In the genomic region with DNA sequence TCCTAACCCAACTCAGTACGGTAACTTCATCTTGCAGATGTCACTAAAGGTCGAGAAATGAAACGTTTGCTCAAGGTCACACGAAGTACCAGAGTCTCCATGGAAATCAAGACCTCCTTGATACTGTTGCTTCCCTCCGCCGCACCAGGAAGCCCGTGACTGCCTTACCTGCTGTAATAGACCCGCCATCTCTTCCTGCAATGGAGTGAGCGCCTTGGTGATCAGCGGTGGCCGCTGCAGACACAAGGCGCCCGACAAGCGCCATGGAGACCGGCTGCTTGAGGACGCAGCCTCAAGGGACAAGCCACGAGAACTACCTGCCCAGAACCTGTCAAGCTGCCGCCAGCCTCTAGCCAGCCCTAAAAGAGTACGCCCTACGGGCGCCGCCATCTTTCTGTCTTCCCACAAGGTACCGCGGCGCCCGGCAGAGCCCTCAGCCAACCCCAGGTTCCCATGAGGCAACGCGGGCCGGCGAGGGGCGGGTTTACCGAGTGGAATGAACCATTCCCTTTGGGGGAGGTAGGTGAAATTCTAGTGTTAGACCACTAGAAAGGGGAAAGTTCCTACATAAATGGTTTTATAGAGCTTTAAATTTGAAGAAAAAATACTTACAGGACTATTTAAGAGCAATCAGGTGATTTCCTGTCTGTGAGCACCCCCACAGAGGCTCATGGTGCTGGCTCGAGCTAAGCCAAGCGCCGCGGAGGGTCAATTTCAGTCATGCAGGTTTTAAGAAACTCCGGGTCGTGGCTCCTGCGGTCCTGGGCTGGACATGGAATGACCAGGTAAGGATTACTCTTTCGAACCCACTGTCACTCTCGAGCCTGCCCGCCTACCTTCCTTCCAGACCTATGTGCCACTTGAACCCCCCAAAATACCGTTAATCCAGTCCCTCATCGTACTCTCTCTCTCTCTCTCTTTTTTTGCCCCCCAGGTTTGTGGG, we compare ENCODE assay signal across 8 mouse cellular contexts. TPM values are rescaled to one million over a fixed set of nuclear protein-coding genes. Genes with fewer than 3 reads are reported as not detected.
DNase-seq lines count a peak whose midpoint lies in the region; ATAC-seq and TF ChIP-seq lines count a peak whose summit lies in the region.

Mrps11 (plus strand) TSS at position 481 of the 943 bp plus-strand sequence.
Mrpl46 (minus strand) TSS at position 893 of the 943 bp plus-strand sequence.

- no peak for TF ChIP-seq EP300 in liver, embryonic 14.5 days (IDR thresholded peaks at IDR 0.05; ENCODE audit: low read depth)
- no peak for TF ChIP-seq EP300 in stomach, postnatal 0 days (optimal IDR thresholded peaks at IDR 0.05)

- peaks cover 46% of the 10 kb centered on the region for H3K36me3 ChIP-seq in forebrain, embryonic 10.5 days (replicated peaks)
- peaks cover 25% of the 10 kb centered on the region for H3K36me3 ChIP-seq in heart, embryonic 15.5 days
- H3K36me3 ChIP-seq in liver, embryonic 14.5 days (replicated peaks; ENCODE audit: control insufficient read depth, insufficient read depth, low read depth) = peaks cover 4% of the 10 kb centered on the region; the same call in 1 of the 2 replicates
- peaks cover 4% of the 10 kb centered on the region; the same call in 1 of the 2 replicates for H3K36me3 ChIP-seq in neural tube, embryonic 11.5 days (ENCODE audit: control insufficient read depth, insufficient read depth, low read length)
- H3K36me3 ChIP-seq in stomach, postnatal 0 days (ENCODE audit: control insufficient read depth, insufficient read depth, low read length) = peaks cover 5% of the 10 kb centered on the region

- peak within 1 kb of the TSS; percentile 91 for H3K4me3 ChIP-seq in forebrain, embryonic 10.5 days
- H3K4me3 ChIP-seq in heart, embryonic 15.5 days = peak within 1 kb of the TSS; percentile 95
- H3K4me3 ChIP-seq in liver, embryonic 14.5 days (ENCODE audit: insufficient read depth in 1 of 2, low read depth in 2 of 2, low read length in 2 of 2) = peak within 1 kb of the TSS; percentile 81 to 98
- H3K4me3 ChIP-seq in neural tube, embryonic 11.5 days (ENCODE audit: low read depth, low read length) = peak within 1 kb of the TSS; percentile 85
- H3K4me3 ChIP-seq in stomach, postnatal 0 days (ENCODE audit: low read depth, low read length) = peak within 1 kb of the TSS; percentile 86

- under 1% methylated on average over 44 of the region's 44 CpGs for WGBS in forebrain, embryonic 10.5 days
- WGBS in heart, embryonic 15.5 days = under 1% methylated on average over 44 of the region's 44 CpGs
- WGBS in liver, embryonic 14.5 days (ENCODE audit: insufficient replicate concordance) = under 1% methylated on average over 44 of the region's 44 CpGs
- WGBS in neural tube, embryonic 11.5 days = under 1% methylated on average over 44 of the region's 44 CpGs
- WGBS in stomach, postnatal 0 days = under 1% methylated on average over 44 of the region's 44 CpGs

- no peaks in the 10 kb centered on the region for H3K9me3 ChIP-seq in forebrain, embryonic 10.5 days
- H3K9me3 ChIP-seq in heart, embryonic 15.5 days (replicated peaks) = no peaks in the 10 kb centered on the region
- H3K9me3 ChIP-seq in liver, embryonic 14.5 days (ENCODE audit: control insufficient read depth, low read length) = no peaks in the 10 kb centered on the region
- H3K9me3 ChIP-seq in neural tube, embryonic 11.5 days (ENCODE audit: control insufficient read depth, low read length) = no peaks in the 10 kb centered on the region
- no peaks in the 10 kb centered on the region for H3K9me3 ChIP-seq in stomach, postnatal 0 days (ENCODE audit: control insufficient read depth, low read length)

- H3K27me3 ChIP-seq in forebrain, embryonic 10.5 days (ENCODE audit: poor library complexity, severe bottlenecking) = no peaks in the 10 kb centered on the region
- H3K27me3 ChIP-seq in heart, embryonic 15.5 days = no peaks in the 10 kb centered on the region
- no peaks in the 10 kb centered on the region for H3K27me3 ChIP-seq in liver, embryonic 14.5 days (ENCODE audit: control insufficient read depth, insufficient read depth, low read length)
- H3K27me3 ChIP-seq in neural tube, embryonic 11.5 days (ENCODE audit: control insufficient read depth, insufficient read depth, low read length) = no peaks in the 10 kb centered on the region
- no peaks in the 10 kb centered on the region for H3K27me3 ChIP-seq in stomach, postnatal 0 days (ENCODE audit: control insufficient read depth, insufficient read depth, low read length)

- no peak for TF ChIP-seq CTCF in liver, embryonic 14.5 days (IDR thresholded peaks at IDR 0.05; ENCODE audit: low read depth)
- TF ChIP-seq CTCF in stomach, postnatal 0 days (IDR thresholded peaks at IDR 0.05; ENCODE audit: low read depth) = no peak

- H3K9ac ChIP-seq in heart, embryonic 15.5 days = peak within 1 kb of the TSS; percentile 85
- peak within 1 kb of the TSS; percentile 94 for H3K9ac ChIP-seq in liver, embryonic 14.5 days (replicated peaks)
- peak within 1 kb of the TSS; percentile 81 for H3K9ac ChIP-seq in neural tube, embryonic 11.5 days (ENCODE audit: low read length)
- H3K9ac ChIP-seq in stomach, postnatal 0 days (ENCODE audit: low read length) = peak within 1 kb of the TSS; percentile 86

- H3K4me1 ChIP-seq in forebrain, embryonic 10.5 days = peaks cover 24% of the 10 kb centered on the region
- peaks cover 18% of the 10 kb centered on the region for H3K4me1 ChIP-seq in heart, embryonic 15.5 days (replicated peaks)
- peaks cover 9 to 12% of the 10 kb centered on the region in 2 experiments; a peak in 3 of 4 replicates for H3K4me1 ChIP-seq in liver, embryonic 14.5 days (replicated peaks; ENCODE audit: control insufficient read depth in 2 of 2, insufficient read depth in 2 of 2, low read length in 1 of 2)
- H3K4me1 ChIP-seq in neural tube, embryonic 11.5 days (ENCODE audit: control insufficient read depth, insufficient read depth, low read length) = peaks cover 4% of the 10 kb centered on the region; the same call in 1 of the 2 replicates
- peaks cover 5% of the 10 kb centered on the region; the same call in 1 of the 2 replicates for H3K4me1 ChIP-seq in stomach, postnatal 0 days (replicated peaks; ENCODE audit: control insufficient read depth, insufficient read depth)

- peak within 1 kb of the TSS; percentile 97 for H3K27ac ChIP-seq in forebrain, embryonic 10.5 days
- peak within 1 kb of the TSS; percentile 44 for H3K27ac ChIP-seq in heart, embryonic 15.5 days
- H3K27ac ChIP-seq in liver, embryonic 14.5 days = peak within 1 kb of the TSS; percentile 45; the same call in 1 of the 2 replicates
- no peak within 1 kb of the TSS for H3K27ac ChIP-seq in neural tube, embryonic 11.5 days (ENCODE audit: low read depth, low read length)
- H3K27ac ChIP-seq in stomach, postnatal 0 days (replicated peaks) = peak within 1 kb of the TSS; percentile 19; the same call in 1 of the 2 replicates

- DNase-seq in c-Kit-negative CD71-positive TER-119-positive erythroid progenitor cells, embryonic 14.5 days (ENCODE audit: low read depth, low spot score) = peak; percentile 85
- DNase-seq in forebrain, embryonic 10.5 days (ENCODE audit: extremely low spot score, low spot score) = peak; percentile 83
- peak; percentile 91 to 93 for DNase-seq in kidney, postnatal 25 days
- peak; percentile 77 to 80 (median 78) for DNase-seq in liver, embryonic 14.5 days (ENCODE audit: low read depth in 3 of 3, low spot score in 3 of 3)
- peak; percentile 90 for DNase-seq in neural tube, embryonic 11.5 days (ENCODE audit: low spot score)
- DNase-seq in stomach, postnatal 0 days (ENCODE audit: low spot score) = peak; percentile 89

- peak; percentile 99 for ATAC-seq in CD4-positive, CD25-positive, alpha-beta regulatory T cell, adult 4 months
- ATAC-seq in heart, embryonic 15.5 days (replicated peaks; ENCODE audit: insufficient number of reproducible peaks, insufficient read depth, low FRiP score, low read depth) = peak; percentile 96
- peak; percentile 99 for ATAC-seq in liver, embryonic 14.5 days (ENCODE audit: insufficient read depth)
- ATAC-seq in neural tube, embryonic 11.5 days (ENCODE audit: insufficient read depth, low FRiP score, low TSS enrichment) = peak; percentile 98
- peak; percentile 99 for ATAC-seq in stomach, postnatal 0 days (ENCODE audit: low FRiP score, low TSS enrichment)

- H3K4me2 ChIP-seq in heart, embryonic 15.5 days = peak within 1 kb of the TSS; percentile 81
- H3K4me2 ChIP-seq in liver, embryonic 14.5 days (ENCODE audit: low read depth) = peak within 1 kb of the TSS; percentile 94
- H3K4me2 ChIP-seq in neural tube, embryonic 11.5 days (ENCODE audit: low read depth) = peak within 1 kb of the TSS; percentile 90
- H3K4me2 ChIP-seq in stomach, postnatal 0 days (replicated peaks; ENCODE audit: low read depth) = peak within 1 kb of the TSS; percentile 91

RNA-seq across cellular contexts. Expression of gene Mrps11, which starts in this region (rescaled TPM):
- polyA plus RNA-seq in CD4-positive, CD25-positive, alpha-beta regulatory T cell, adult 4 months (2017; shearing (Covaris generic)) = 10 to 100 TPM; 50.9 to 51.7 TPM
- 87.0 and 90.5 TPM in 2 replicates for polyA plus RNA-seq in forebrain, embryonic 10.5 days (2016; fragmentation: Nextera tagmentation; extraction: Ambion mirVana)
- 48.0 and 53.9 TPM in 2 replicates for polyA plus RNA-seq in heart, embryonic 15.5 days (2015; fragmentation: Nextera tagmentation; extraction: Ambion mirVana)
- 41.3 and 45.2 TPM in 2 replicates for polyA plus RNA-seq in liver, embryonic 14.5 days (2012; rRNA removed)
- 40.8 and 46.3 TPM in 2 replicates for polyA plus RNA-seq in liver, embryonic 14.5 days (2014; fragmentation: Nextera tagmentation; extraction: Ambion mirVana)
- polyA plus RNA-seq in neural tube, embryonic 11.5 days (2014; fragmentation: Nextera tagmentation; extraction: Ambion mirVana) = 83.6 and 88.1 TPM in 2 replicates
- polyA plus RNA-seq in stomach, postnatal 0 days (2015; fragmentation: Nextera tagmentation; extraction: Ambion mirVana) = 40.0 and 41.1 TPM in 2 replicates

RNA-seq across cellular contexts. Expression of gene Mrpl46, which starts in this region (rescaled TPM):
- 10 to 100 TPM; 73.4 to 76.6 TPM for polyA plus RNA-seq in CD4-positive, CD25-positive, alpha-beta regulatory T cell, adult 4 months (2017; shearing (Covaris generic))
- polyA plus RNA-seq in forebrain, embryonic 10.5 days (2016; fragmentation: Nextera tagmentation; extraction: Ambion mirVana) = 85.9 and 86.2 TPM in 2 replicates
- polyA plus RNA-seq in heart, embryonic 15.5 days (2015; fragmentation: Nextera tagmentation; extraction: Ambion mirVana) = 53.1 and 56.4 TPM in 2 replicates
- polyA plus RNA-seq in liver, embryonic 14.5 days (2012; rRNA removed) = 16.3 and 22.4 TPM in 2 replicates
- 52.9 and 55.1 TPM in 2 replicates for polyA plus RNA-seq in liver, embryonic 14.5 days (2014; fragmentation: Nextera tagmentation; extraction: Ambion mirVana)
- 65.6 and 66.9 TPM in 2 replicates for polyA plus RNA-seq in neural tube, embryonic 11.5 days (2014; fragmentation: Nextera tagmentation; extraction: Ambion mirVana)
- 55.0 and 55.5 TPM in 2 replicates for polyA plus RNA-seq in stomach, postnatal 0 days (2015; fragmentation: Nextera tagmentation; extraction: Ambion mirVana)
